Mouse (Mus musculus) limb, embryonic 11.5 days (tissue): ENCODE results near the gene Pdzd7. TPM values are rescaled to one million over a fixed set of nuclear protein-coding genes. Genes with fewer than 3 reads are reported as not detected.

Source experiments
- ATAC-seq: fragments of 200-750 bp; cut with Nextera tagmentation; 2 replicates; pipeline ENCODE4 v1.8.0; 2017; ENCODE audit warnings: low read depth; ENCODE audit not compliant: insufficient number of reproducible peaks, low FRiP score, low TSS enrichment
- DNase-seq: peaks from one replicate; pipeline ENCODE4 v3.0.0-alpha.2; 2015; ENCODE audit warnings: low spot score
- H3K27ac ChIP-seq: fragments of 300-500 bp; sonication (generic); replicated peaks from 2 replicates; pipeline ENCODE4 v1.5.1; 2014; ENCODE audit warnings: low read depth, mild to moderate bottlenecking, low read length
- H3K27me3 ChIP-seq: fragments of 300-500 bp; sonication (generic); 2 replicates; pipeline ENCODE4 v1.6.1; 2014; ENCODE audit warnings: mild to moderate bottlenecking, low read length, mixed read lengths; ENCODE audit not compliant: control insufficient read depth, insufficient read depth
- H3K36me3 ChIP-seq: fragments of 300-500 bp; sonication (generic); 2 replicates; pipeline ENCODE4 v1.6.1; 2014; ENCODE audit warnings: mild to moderate bottlenecking, low read length, moderate library complexity, mixed read lengths; ENCODE audit not compliant: control insufficient read depth, insufficient read depth
- H3K4me1 ChIP-seq: fragments of 300-500 bp; sonication (generic); 2 replicates; pipeline ENCODE4 v1.6.1; 2014; ENCODE audit warnings: low read length, mixed read lengths; ENCODE audit not compliant: control insufficient read depth, insufficient read depth
- H3K4me2 ChIP-seq: fragments of 300-500 bp; sonication (generic); 2 replicates; pipeline ENCODE4 v1.6.1; 2014; ENCODE audit warnings: low read depth, mild to moderate bottlenecking, moderate library complexity; ENCODE audit not compliant: severe bottlenecking
- H3K4me3 ChIP-seq: fragments of 300-500 bp; sonication (generic); 2 replicates; pipeline ENCODE4 v1.5.1; 2014; ENCODE audit warnings: low read depth, low read length
- H3K9ac ChIP-seq: fragments of 300-500 bp; sonication (generic); 2 replicates; pipeline ENCODE4 v1.6.1; 2014; ENCODE audit warnings: mild to moderate bottlenecking, low read length
- H3K9me3 ChIP-seq: fragments of 300-500 bp; sonication (generic); 2 replicates; pipeline ENCODE4 v1.6.1; 2016; ENCODE audit warnings: low read length; ENCODE audit not compliant: control insufficient read depth
- WGBS: fragments of 180-500 bp; shearing (Covaris S2); extraction: QIAGEN DNeasy Blood & Tissue Kit; methylation state at CpG from one replicate; pipeline ENCODE4 v1.1.7; 2014; 5-methylcytosine and 5-hydroxymethylcytosine counted together
- polyA plus RNA-seq: library from polyadenylated mRNA; unstranded; fragments of >200 nt; fragmentation: Nextera tagmentation; extraction: Ambion mirVana; gene quantifications from 2 replicates; pipeline ENCODE4 v1.2.1, GENCODE M21; 2014

The Pdzd7 gene
- polyA plus RNA-seq, 1 experiment from 2014 or later = 0.21 TPM

- 86% methylated on average over 8 of the region's 8 CpGs for WGBS
- no peak for ATAC-seq
- Histone ChIP-seq H3K4me1 (peaks cover 15% of the 10 kb centered on the region), H3K27ac (no peak overlapping the region), H3K4me3 (no peak overlapping the region), H3K36me3 (no peaks in the 10 kb centered on the region), H3K4me2 (no peak overlapping the region), H3K9ac (no peak overlapping the region), H3K9me3 (no peaks in the 10 kb centered on the region), H3K27me3 (no peaks in the 10 kb centered on the region)
- no peak for DNase-seq
Observed at GRCm38 (mm10) chr19:44991031-44991430, 54.5 kb downstream of the Pdzd7 start.

DNA sequence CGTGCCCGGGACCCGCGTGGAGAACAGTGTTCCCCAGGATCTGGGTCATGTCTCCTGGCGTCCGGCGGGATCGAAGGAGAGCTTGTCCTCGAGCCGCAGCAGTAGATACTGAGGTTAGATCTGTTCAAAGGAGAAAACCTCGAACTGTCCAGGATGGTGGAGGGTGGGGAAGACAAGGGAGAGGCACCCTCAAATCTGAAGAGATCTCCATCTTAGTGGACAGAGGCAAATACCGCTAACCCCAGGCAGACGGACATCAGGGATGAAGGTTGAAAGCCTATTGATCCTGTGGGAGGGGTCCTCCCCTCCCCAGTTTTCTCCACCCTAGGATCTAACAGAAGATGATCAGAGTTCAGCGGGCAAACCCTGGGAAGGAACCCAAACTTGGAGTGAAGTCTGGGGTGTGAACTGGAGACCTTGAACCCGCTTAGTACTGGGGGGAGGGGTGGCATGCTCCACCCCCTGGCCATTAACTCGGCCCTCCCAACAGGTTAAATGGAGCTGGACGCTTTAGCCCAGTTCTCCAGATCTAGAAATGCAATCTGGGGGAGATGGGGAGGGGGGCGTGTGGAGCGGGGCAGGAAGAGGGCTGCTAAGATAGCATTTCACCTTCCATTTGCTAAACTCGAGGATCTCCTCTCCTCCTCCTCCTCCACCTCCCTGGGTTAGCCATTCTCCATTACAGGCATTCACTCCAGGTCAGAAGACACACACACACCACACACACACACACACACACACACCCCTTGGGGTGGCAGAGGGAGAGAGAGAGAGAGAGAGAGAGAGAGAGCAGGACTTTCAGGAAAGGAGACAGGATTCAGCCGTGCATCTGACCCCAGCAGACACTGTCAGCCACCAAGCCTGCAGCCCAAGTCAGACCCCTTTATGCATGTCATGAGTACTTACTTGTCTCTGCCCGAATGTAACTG lies 55.7 kb downstream of the Pdzd7 start:
- 8% methylated on average over 21 of the region's 22 CpGs for WGBS
- H3K4me3 ChIP-seq = peak overlapping the region; percentile 75
- H3K4me2 ChIP-seq = peak overlapping the region; percentile 96
- peaks cover 15% of the 10 kb centered on the region for H3K4me1 ChIP-seq
- H3K27me3 ChIP-seq = no peaks in the 10 kb centered on the region
- H3K27ac ChIP-seq = no peak overlapping the region; the same call in 1 of the 2 replicates
- no peaks in the 10 kb centered on the region for H3K9me3 ChIP-seq
- DNase-seq = no peak
- 0 out of 2 replicates have a peak, but pooled peaks have one; percentile 10 for ATAC-seq
- H3K9ac ChIP-seq = peak overlapping the region; percentile 75
- H3K36me3 ChIP-seq = no peaks in the 10 kb centered on the region

DNA sequence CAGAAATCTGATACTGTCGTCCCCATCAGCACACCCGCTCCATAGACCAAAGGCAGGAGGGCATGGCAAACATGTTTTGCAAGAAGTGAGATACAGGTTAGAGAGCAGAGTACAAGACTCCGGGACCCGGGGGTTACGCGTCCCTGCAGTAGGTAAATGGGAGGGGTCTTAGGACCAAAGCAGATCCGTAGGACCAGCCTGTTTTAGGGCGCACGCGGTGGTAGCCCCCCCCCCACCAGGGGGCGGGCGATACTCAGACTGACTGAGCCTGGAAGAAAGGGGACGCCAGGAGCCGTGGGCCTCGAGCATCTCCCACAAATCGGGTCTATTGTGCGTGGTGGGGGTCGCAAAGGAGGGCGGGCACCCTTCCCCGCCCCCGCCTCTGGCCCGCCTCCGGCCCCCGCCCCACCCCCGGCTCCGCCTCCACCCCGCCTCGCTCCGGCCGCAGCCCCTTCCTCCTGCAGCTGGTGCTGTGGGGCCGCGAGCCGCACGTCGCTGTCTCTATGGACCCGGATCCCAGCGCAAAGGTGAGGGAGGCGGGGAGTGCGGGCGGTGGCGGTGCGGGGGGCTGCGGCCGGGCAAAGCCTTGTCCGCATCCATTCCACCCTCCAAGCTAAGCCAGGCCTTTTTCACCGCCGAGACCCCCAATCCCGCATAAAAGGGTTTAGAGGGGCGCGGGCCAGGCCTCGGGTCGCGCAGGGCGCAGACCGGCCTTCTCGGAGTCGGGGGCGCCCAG lies 56.5 kb downstream of the Pdzd7 start, which contains the start of gene Sema4g:
Sema4g (plus strand) TSS at position 271 of the 736 bp plus-strand sequence.
- H3K4me2 ChIP-seq = peak within 1 kb of the TSS; percentile 96
- peak; percentile 79 for DNase-seq
- no peaks in the 10 kb centered on the region for H3K27me3 ChIP-seq
- peak within 1 kb of the TSS; percentile 21; the same call in 1 of the 2 replicates for H3K27ac ChIP-seq
- peak within 1 kb of the TSS; percentile 75 for H3K9ac ChIP-seq
- H3K36me3 ChIP-seq = no peaks in the 10 kb centered on the region
- ATAC-seq = peak; percentile 72
- no peaks in the 10 kb centered on the region for H3K9me3 ChIP-seq
- under 1% methylated on average over 44 of the region's 58 CpGs for WGBS
- peaks cover 15% of the 10 kb centered on the region for H3K4me1 ChIP-seq
- H3K4me3 ChIP-seq = peak within 1 kb of the TSS; percentile 75

- WGBS = 26% methylated on average over 9 of the region's 9 CpGs
- Histone ChIP-seq H3K4me1 (peaks cover 15% of the 10 kb centered on the region), H3K27ac (no peak overlapping the region), H3K4me3 (peak overlapping the region; percentile 75; the same call in 1 of the 2 replicates), H3K4me2 (peak overlapping the region; percentile 96), H3K36me3 (no peaks in the 10 kb centered on the region), H3K27me3 (no peaks in the 10 kb centered on the region), H3K9ac (no peak overlapping the region), H3K9me3 (no peaks in the 10 kb centered on the region)
- no peak for ATAC-seq
- DNase-seq = no peak
Observed at GRCm38 (mm10) chr19:44988321-44988720, 57.2 kb downstream of the Pdzd7 start.

- H3K9me3 ChIP-seq = no peaks in the 10 kb centered on the region
- no peak overlapping the region for H3K9ac ChIP-seq
- DNase-seq = no peak
- H3K27me3 ChIP-seq = no peaks in the 10 kb centered on the region
- no peak for ATAC-seq
- no peak overlapping the region for H3K27ac ChIP-seq
- H3K4me1 ChIP-seq = peaks cover 15% of the 10 kb centered on the region
- H3K4me3 ChIP-seq = no peak overlapping the region
- H3K36me3 ChIP-seq = no peaks in the 10 kb centered on the region
- H3K4me2 ChIP-seq = no peak overlapping the region
- WGBS = 75% methylated on average over 6 of the region's 6 CpGs
Observed at GRCm38 (mm10) chr19:44987851-44988250, 57.7 kb downstream of the Pdzd7 start.

DNA sequence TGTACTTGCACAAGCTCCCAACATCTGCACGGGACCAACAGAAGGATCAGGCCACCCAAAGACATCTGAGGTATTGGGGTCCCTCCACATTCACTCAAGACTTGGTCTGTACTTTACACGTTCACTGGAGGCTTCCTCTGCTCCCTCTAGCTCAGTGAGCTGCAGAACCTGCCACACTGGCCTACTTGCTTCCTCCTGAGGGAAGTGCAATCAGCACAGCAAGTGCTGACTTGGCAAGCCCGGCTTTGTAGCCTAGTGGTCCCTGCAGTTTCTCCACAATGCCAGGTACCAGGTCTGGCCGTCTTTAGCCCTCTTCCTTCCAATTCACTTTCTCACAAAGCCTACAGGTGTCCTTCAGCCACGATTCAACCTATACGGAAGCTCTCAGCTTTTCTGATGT lies 58.5 kb downstream of the Pdzd7 start:
- Histone ChIP-seq H3K4me2 (no peak overlapping the region), H3K4me3 (no peak overlapping the region), H3K9ac (no peak overlapping the region), H3K4me1 (peaks cover 13% of the 10 kb centered on the region), H3K27me3 (no peaks in the 10 kb centered on the region), H3K9me3 (no peaks in the 10 kb centered on the region), H3K36me3 (no peaks in the 10 kb centered on the region), H3K27ac (no peak overlapping the region)
- no peak for DNase-seq
- no peak for ATAC-seq
- 64% methylated on average over 6 of the region's 6 CpGs for WGBS

DNA sequence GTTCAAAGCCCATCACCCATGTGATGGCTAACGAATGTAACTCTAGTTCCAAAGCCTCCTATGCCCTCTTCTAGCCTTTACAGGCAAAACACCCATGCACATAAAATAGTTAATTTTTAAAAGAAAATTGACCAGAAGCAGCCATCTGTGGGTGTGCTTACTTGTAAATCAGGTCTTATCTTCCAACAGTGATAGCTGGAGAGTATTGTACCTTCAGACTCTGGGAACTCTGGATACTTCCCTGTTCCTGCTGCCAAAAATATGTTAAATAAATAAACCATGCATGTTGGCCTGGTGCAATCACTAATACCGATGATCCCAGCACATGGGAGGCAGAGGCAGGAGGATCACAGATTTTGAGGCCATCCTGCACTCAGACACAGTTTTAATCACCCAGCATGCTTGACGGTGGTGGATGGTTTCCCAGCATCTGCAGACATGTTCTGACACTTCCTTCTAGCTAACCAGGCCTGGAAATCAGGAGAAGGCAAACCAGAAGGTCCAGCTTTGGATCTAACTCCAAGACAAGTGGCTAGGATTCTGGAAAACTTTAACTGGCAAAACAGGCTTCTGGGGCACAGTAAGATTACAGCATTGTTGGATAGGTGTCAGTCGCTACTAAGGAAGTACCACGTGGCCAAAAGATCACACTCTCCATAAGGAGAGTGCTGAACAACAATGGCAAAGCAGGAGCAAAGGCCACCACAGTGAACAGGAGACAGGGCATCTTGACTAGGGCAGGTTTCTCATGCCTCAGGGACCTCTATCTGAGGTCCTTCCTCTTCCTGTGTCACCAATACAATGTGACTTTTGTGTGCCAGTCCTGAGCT lies 60.1 kb downstream of the Pdzd7 start:
- Histone ChIP-seq H3K36me3 (peaks cover 7% of the 10 kb centered on the region; the same call in 1 of the 2 replicates), H3K4me3 (no peak overlapping the region), H3K9ac (no peak overlapping the region), H3K27ac (no peak overlapping the region), H3K27me3 (no peaks in the 10 kb centered on the region), H3K4me1 (peaks cover 12% of the 10 kb centered on the region), H3K4me2 (no peak overlapping the region), H3K9me3 (no peaks in the 10 kb centered on the region)
- DNase-seq = no peak
- 66% methylated on average over 5 of the region's 5 CpGs for WGBS
- no peak for ATAC-seq

DNA sequence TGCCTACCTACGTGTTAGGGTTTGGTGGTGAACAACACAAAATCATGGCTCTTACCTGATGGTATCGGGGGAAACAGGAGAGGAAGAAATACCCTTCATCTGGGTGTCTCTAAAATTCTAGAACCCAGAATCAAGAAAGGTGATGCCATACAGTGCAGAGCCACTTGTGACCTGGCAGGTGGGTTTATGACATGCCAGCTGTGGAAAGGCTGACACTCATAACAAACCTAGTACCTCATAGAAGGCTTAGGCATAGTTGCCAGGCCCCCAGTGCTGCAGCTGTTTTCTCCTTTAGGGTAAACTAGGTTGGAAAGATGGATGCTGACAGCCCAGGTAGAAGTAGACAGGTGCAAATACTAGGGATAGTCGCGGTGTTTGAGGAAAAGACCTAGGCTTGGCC lies 61.1 kb downstream of the Pdzd7 start:
- H3K4me2 ChIP-seq = no peak overlapping the region
- ATAC-seq (no peak), DNase-seq (no peak)
- WGBS = 98% methylated on average over 4 of the region's 4 CpGs
- peaks cover 9% of the 10 kb centered on the region; the same call in 1 of the 2 replicates for H3K36me3 ChIP-seq
- H3K27me3 ChIP-seq = no peaks in the 10 kb centered on the region
- no peak overlapping the region for H3K4me3 ChIP-seq
- H3K9ac ChIP-seq = no peak overlapping the region
- H3K9me3 ChIP-seq = no peaks in the 10 kb centered on the region
- peaks cover 2% of the 10 kb centered on the region for H3K4me1 ChIP-seq
- H3K27ac ChIP-seq = no peak overlapping the region
